Comparison of ENCODE assay signal across 8 mouse cellular contexts in the genomic region with DNA sequence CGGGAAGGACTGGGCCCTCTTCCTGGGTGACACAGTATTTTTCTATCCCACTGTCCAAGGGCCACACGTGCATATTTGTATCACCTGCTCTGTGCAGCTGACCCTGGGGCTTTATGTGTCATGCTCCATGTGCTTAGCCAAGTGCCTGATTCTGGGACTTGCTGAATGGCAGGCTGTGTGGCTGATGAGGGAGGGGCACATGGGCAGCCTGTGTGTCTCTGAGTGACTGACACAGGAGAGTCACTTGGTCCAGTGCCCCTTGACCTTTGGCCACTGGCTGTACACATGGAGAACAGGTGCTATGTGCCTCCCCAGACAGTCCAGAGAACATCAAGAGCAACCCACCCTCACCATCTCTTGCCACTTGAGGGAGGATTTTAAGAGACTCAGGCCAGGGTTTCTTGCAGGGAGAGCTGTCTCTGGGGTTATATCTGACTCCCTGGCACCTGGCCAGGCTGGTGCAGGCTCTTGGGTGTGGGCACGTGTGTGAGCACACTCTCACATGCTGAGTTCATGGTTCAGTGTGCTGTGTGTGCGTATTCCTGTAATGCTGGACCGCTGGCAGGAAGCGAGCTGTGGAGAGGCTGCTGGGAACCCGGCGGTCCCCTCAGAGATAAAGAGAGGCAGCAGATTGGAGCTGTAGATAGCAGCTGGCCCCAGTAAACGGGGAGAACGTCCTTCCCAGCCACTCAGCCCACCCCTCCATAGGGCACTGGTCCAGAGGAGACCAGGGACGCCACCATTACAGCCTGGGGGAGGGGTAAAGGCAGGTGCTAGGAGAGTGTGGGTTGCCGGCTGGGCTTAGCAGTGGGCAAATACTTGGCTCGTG. TPM values are rescaled to one million over a fixed set of nuclear protein-coding genes. Genes with fewer than 3 reads are reported as not detected.
A peak's percentile ranks its signal among the peaks of the same experiment; 100 is the strongest.
DNase-seq lines count a peak whose midpoint lies in the region; ATAC-seq and TF ChIP-seq lines count a peak whose summit lies in the region.

No protein-coding gene starts in this region.

- no peaks in the 10 kb centered on the region for H3K36me3 ChIP-seq in neural tube, embryonic 12.5 days
- H3K36me3 ChIP-seq in hindbrain, embryonic 10.5 days: no peaks in the 10 kb centered on the region
- no peaks in the 10 kb centered on the region for H3K36me3 ChIP-seq in splenic B cell, adult 2 months (ENCODE audit: control insufficient read depth, insufficient read depth, low read length, poor library complexity, severe bottlenecking)

- no peak for TF ChIP-seq POLR2A in brain, embryonic 14.5 days (IDR thresholded peaks at IDR 0.05; ENCODE audit: borderline replicate concordance, extremely low read depth, insufficient read depth, insufficient read length, poor library complexity, severe bottlenecking)

- peak; percentile 38 for ATAC-seq in neural tube, embryonic 12.5 days (ENCODE audit: low FRiP score, low read depth)
- no peak for ATAC-seq in erythroid progenitor cell, adult 5-6 weeks (replicated peaks; ENCODE audit: low FRiP score, poor library complexity, severe bottlenecking)

- WGBS in neural tube, embryonic 12.5 days: 28% methylated on average over 13 of the region's 13 CpGs
- 40% methylated on average over 13 of the region's 13 CpGs for WGBS in hindbrain, embryonic 10.5 days

- H3K4me1 ChIP-seq in neural tube, embryonic 12.5 days: peaks cover 28% of the 10 kb centered on the region
- H3K4me1 ChIP-seq in hindbrain, embryonic 10.5 days (replicated peaks): peaks cover 68% of the 10 kb centered on the region

- H3K9me3 ChIP-seq in neural tube, embryonic 12.5 days: no peaks in the 10 kb centered on the region
- H3K9me3 ChIP-seq in hindbrain, embryonic 10.5 days: no peaks in the 10 kb centered on the region

- no peak overlapping the region for H3K27ac ChIP-seq in neural tube, embryonic 12.5 days
- peak overlapping the region; percentile 68 for H3K27ac ChIP-seq in hindbrain, embryonic 10.5 days

- H3K4me2 ChIP-seq in neural tube, embryonic 12.5 days (replicated peaks): peak overlapping the region; percentile 41

- H3K9ac ChIP-seq in neural tube, embryonic 12.5 days: peak overlapping the region; percentile 33; the same call in 1 of the 2 replicates

- H3K4me3 ChIP-seq in neural tube, embryonic 12.5 days: no peak overlapping the region
- H3K4me3 ChIP-seq in hindbrain, embryonic 10.5 days: 0 out of 2 replicates have a peak overlapping the region, but pooled peaks have one; percentile 10

- no peak for DNase-seq in neural tube, embryonic 10.5 days (ENCODE audit: extremely low spot score, low spot score)
- peak; percentile 82 for DNase-seq in brain, embryonic 14.5 days (ENCODE audit: low read depth)
- no peak for DNase-seq in hindbrain, embryonic 10.5 days (ENCODE audit: low spot score)
- peak; percentile 31 for DNase-seq in layer of hippocampus, adult 9-10 months (ENCODE audit: low spot score)
- DNase-seq in lung, postnatal 4 days: peak; percentile 60 to 77
- peak; percentile 79 for DNase-seq in splenic B cell, adult 2 months (ENCODE audit: low read depth, low spot score)

- H3K27me3 ChIP-seq in neural tube, embryonic 12.5 days (replicated peaks): no peaks in the 10 kb centered on the region
- H3K27me3 ChIP-seq in hindbrain, embryonic 10.5 days (ENCODE audit: insufficient read depth, poor library complexity, severe bottlenecking): peaks cover 41% of the 10 kb centered on the region
- H3K27me3 ChIP-seq in splenic B cell, adult 2 months (ENCODE audit: control insufficient read depth, insufficient read depth, low read length, poor library complexity, severe bottlenecking): no peaks in the 10 kb centered on the region

- TF ChIP-seq CTCF in brain, embryonic 14.5 days (IDR thresholded peaks at IDR 0.05; ENCODE audit: borderline replicate concordance, extremely low read depth, insufficient read depth, insufficient read length): no peak

RNA-seq across cellular contexts. Expression of gene Tha1, which starts 4.8 kb away (rescaled TPM):
- polyA plus RNA-seq in neural tube, embryonic 12.5 days (2016; fragmentation: Nextera tagmentation; extraction: Ambion mirVana): 3.1 and 3.2 TPM in 2 replicates
- polyA plus RNA-seq in brain, embryonic 14.5 days (2012; rRNA removed): 5.5 and 5.6 TPM in 2 replicates
- 3.5 and 3.8 TPM in 2 replicates for polyA plus RNA-seq in hindbrain, embryonic 10.5 days (2016; fragmentation: Nextera tagmentation; extraction: Ambion mirVana)
- total RNA-seq in erythroid progenitor cell, adult 5-6 weeks (2015; ENCODE audit: low replicate concordance): 0.42 TPM in 1 of 2 replicates, not detected in the other
- 1.8 and 3.3 TPM in 2 replicates for total RNA-seq in erythroid progenitor cell, adult 5-6 weeks (2017; ENCODE audit: low replicate concordance)

RNA-seq across cellular contexts. Expression of gene Tmem235, which starts 17.6 kb away (rescaled TPM):
- polyA plus RNA-seq in neural tube, embryonic 12.5 days (2016; fragmentation: Nextera tagmentation; extraction: Ambion mirVana): not detected in 2 replicates
- 0.10 TPM in 1 of 2 replicates, not detected in the other for polyA plus RNA-seq in brain, embryonic 14.5 days (2012; rRNA removed)
- not detected in 2 replicates for polyA plus RNA-seq in hindbrain, embryonic 10.5 days (2016; fragmentation: Nextera tagmentation; extraction: Ambion mirVana)
- not detected in 2 replicates for total RNA-seq in erythroid progenitor cell, adult 5-6 weeks (2015; ENCODE audit: low replicate concordance)
- 1.1 TPM in 1 of 2 replicates, not detected in the other for total RNA-seq in erythroid progenitor cell, adult 5-6 weeks (2017; ENCODE audit: low replicate concordance)

RNA-seq across cellular contexts. Expression of gene Birc5, which starts 29.1 kb away (rescaled TPM):
- polyA plus RNA-seq in neural tube, embryonic 12.5 days (2016; fragmentation: Nextera tagmentation; extraction: Ambion mirVana): 168 and 183 TPM in 2 replicates
- 31.8 and 61.9 TPM in 2 replicates for polyA plus RNA-seq in brain, embryonic 14.5 days (2012; rRNA removed)
- polyA plus RNA-seq in hindbrain, embryonic 10.5 days (2016; fragmentation: Nextera tagmentation; extraction: Ambion mirVana): 338 and 392 TPM in 2 replicates
- 782 and 936 TPM in 2 replicates for total RNA-seq in erythroid progenitor cell, adult 5-6 weeks (2015; ENCODE audit: low replicate concordance)
- 871 and 1,077 TPM in 2 replicates for total RNA-seq in erythroid progenitor cell, adult 5-6 weeks (2017; ENCODE audit: low replicate concordance)

RNA-seq across cellular contexts. Expression of gene Tk1, which starts 52.2 kb away (rescaled TPM):
- 53.8 and 54.4 TPM in 2 replicates for polyA plus RNA-seq in neural tube, embryonic 12.5 days (2016; fragmentation: Nextera tagmentation; extraction: Ambion mirVana)
- 31.1 and 76.6 TPM in 2 replicates for polyA plus RNA-seq in brain, embryonic 14.5 days (2012; rRNA removed)
- 106 and 132 TPM in 2 replicates for polyA plus RNA-seq in hindbrain, embryonic 10.5 days (2016; fragmentation: Nextera tagmentation; extraction: Ambion mirVana)
- total RNA-seq in erythroid progenitor cell, adult 5-6 weeks (2015; ENCODE audit: low replicate concordance): 462 and 532 TPM in 2 replicates
- total RNA-seq in erythroid progenitor cell, adult 5-6 weeks (2017; ENCODE audit: low replicate concordance): 549 and 716 TPM in 2 replicates

RNA-seq across cellular contexts. Expression of gene Afmid, which starts 52.4 kb away (rescaled TPM):
- polyA plus RNA-seq in neural tube, embryonic 12.5 days (2016; fragmentation: Nextera tagmentation; extraction: Ambion mirVana): 3.4 and 4.0 TPM in 2 replicates
- 4.5 and 6.7 TPM in 2 replicates for polyA plus RNA-seq in brain, embryonic 14.5 days (2012; rRNA removed)
- 3.8 and 4.0 TPM in 2 replicates for polyA plus RNA-seq in hindbrain, embryonic 10.5 days (2016; fragmentation: Nextera tagmentation; extraction: Ambion mirVana)
- 38.6 and 38.9 TPM in 2 replicates for total RNA-seq in erythroid progenitor cell, adult 5-6 weeks (2015; ENCODE audit: low replicate concordance)
- 70.3 and 75.6 TPM in 2 replicates for total RNA-seq in erythroid progenitor cell, adult 5-6 weeks (2017; ENCODE audit: low replicate concordance)

Comparison
In these comparisons a context has a peak if more than half of its experiments do, and no peak if none do; other contexts are left out.
1. DNase-seq: peak in brain, embryonic 14.5 days (single experiment), layer of hippocampus, adult 9-10 months (single experiment), lung, postnatal 4 days (2 of 2) and splenic B cell, adult 2 months (single experiment); none in neural tube, embryonic 10.5 days (single experiment) and hindbrain, embryonic 10.5 days (single experiment).